In genomic region chr16:21791779-21792178, GRCm38 (mm10) we compare ENCODE assay signal across 21 mouse cellular contexts. TPM values are rescaled to one million over a fixed set of nuclear protein-coding genes. Genes with fewer than 3 reads are reported as not detected.
DNase-seq lines count a peak whose midpoint lies in the region; ATAC-seq lines count a peak whose summit lies in the region.
"Had no signal": no experiment of that assay in that cellular context is flagged by ENCODE, and none has a peak within 500 bp of the region (broad histone marks: within the 10 kb centered on the region; RNA-seq: fewer than 3 reads in every experiment).

No protein-coding gene starts in this region.

- peaks cover 2% of the 10 kb centered on the region for H3K27me3 ChIP-seq in megakaryocyte, embryonic 14.5 days (replicated peaks)
- H3K27me3 ChIP-seq in liver, embryonic 12.5 days (replicated peaks): no peaks in the 10 kb centered on the region
- H3K27me3 ChIP-seq: embryonic facial prominence, embryonic 12.5 days; hindbrain, embryonic 13.5 days; neural tube, embryonic 15.5 days; stomach, embryonic 15.5 days had no signal

- no peaks in the 10 kb centered on the region for H3K9me3 ChIP-seq in megakaryocyte, embryonic 14.5 days
- H3K9me3 ChIP-seq in liver, embryonic 12.5 days (replicated peaks): no peaks in the 10 kb centered on the region
- H3K9me3 ChIP-seq: embryonic facial prominence, embryonic 12.5 days; forebrain, embryonic 10.5 days; hindbrain, embryonic 13.5 days; neural tube, embryonic 15.5 days; stomach, embryonic 15.5 days had no signal

- WGBS in liver, embryonic 12.5 days (ENCODE audit: insufficient replicate concordance): 16% methylated on average over 3 of the region's 3 CpGs

- ATAC-seq in megakaryocyte, adult 5-6 weeks (ENCODE audit: poor library complexity, severe bottlenecking): no peak
- peak; percentile 70 for ATAC-seq in liver, embryonic 12.5 days
- ATAC-seq in neutrophil, adult 5-6 weeks (ENCODE audit: extremely low read depth, insufficient number of reproducible peaks, low FRiP score, poor library complexity, severe bottlenecking): peak; percentile 33; the same call in 1 of the 2 replicates

- H3K27ac ChIP-seq in liver, embryonic 12.5 days: peak overlapping the region; percentile 97
- H3K27ac ChIP-seq: embryonic facial prominence, embryonic 12.5 days; forebrain, embryonic 10.5 days; hindbrain, embryonic 13.5 days; kidney, postnatal 0 days; neural tube, embryonic 15.5 days; stomach, embryonic 15.5 days had no signal

- peaks cover 50% of the 10 kb centered on the region for H3K4me1 ChIP-seq in megakaryocyte, embryonic 14.5 days
- H3K4me1 ChIP-seq in liver, embryonic 12.5 days: peaks cover 69% of the 10 kb centered on the region

- peak; percentile 73 for DNase-seq in c-Kit-positive CD71-positive TER-119-negative erythroid progenitor cells, embryonic 14.5 days (ENCODE audit: low read depth)
- no peak for DNase-seq in frontal cortex, postnatal 14 days (ENCODE audit: low spot score in 2 of 2)
- DNase-seq in urinary bladder, postnatal 36 days (ENCODE audit: low spot score in 2 of 2): no peak
- DNase-seq in layer of hippocampus, postnatal 36 days: no peak
- DNase-seq: cerebellum, adult 2 months; gastrocnemius, postnatal 14 days; heart, postnatal 10 days; lung, postnatal 14 days; right cerebral cortex, adult 18-20 months had no signal

- H3K36me3 ChIP-seq in megakaryocyte, embryonic 14.5 days (replicated peaks; ENCODE audit: low read length): peaks cover 4% of the 10 kb centered on the region
- peaks cover 8% of the 10 kb centered on the region for H3K36me3 ChIP-seq in liver, embryonic 12.5 days
- H3K36me3 ChIP-seq: embryonic facial prominence, embryonic 12.5 days; forebrain, embryonic 10.5 days; hindbrain, embryonic 13.5 days; neural tube, embryonic 15.5 days; stomach, embryonic 15.5 days had no signal

- peak overlapping the region; percentile 52 for H3K9ac ChIP-seq in liver, embryonic 12.5 days
- H3K9ac ChIP-seq: embryonic facial prominence, embryonic 12.5 days; hindbrain, embryonic 13.5 days; neural tube, embryonic 15.5 days; stomach, embryonic 15.5 days had no signal

- peak overlapping the region; percentile 31 for H3K4me3 ChIP-seq in megakaryocyte, embryonic 14.5 days (replicated peaks)
- H3K4me3 ChIP-seq in liver, embryonic 12.5 days: no peak overlapping the region
- H3K4me3 ChIP-seq: embryonic facial prominence, embryonic 12.5 days; forebrain, embryonic 10.5 days; hindbrain, embryonic 13.5 days; myocyte; neural tube, embryonic 15.5 days; stomach, embryonic 15.5 days had no signal

- H3K4me2 ChIP-seq in liver, embryonic 12.5 days: peak overlapping the region; percentile 81
- H3K4me2 ChIP-seq: embryonic facial prominence, embryonic 12.5 days; hindbrain, embryonic 13.5 days; midbrain, embryonic 11.5 days; neural tube, embryonic 15.5 days; stomach, embryonic 15.5 days had no signal

RNA-seq across cellular contexts. Expression of gene Map3k13, which starts 2.4 kb away (rescaled TPM):
- polyA plus RNA-seq in megakaryocyte, embryonic 14.5 days (2012; ENCODE audit: insufficient read depth, low replicate concordance): 0.03 TPM in 1 of 2 replicates, not detected in the other
- total RNA-seq in megakaryocyte, adult 5-6 weeks (2015): 0.04 TPM in 1 of 2 replicates, not detected in the other
- 0.08 TPM in 1 of 2 replicates, not detected in the other for total RNA-seq in megakaryocyte, adult 5-6 weeks (2017)
- 0.35 and 0.41 TPM in 2 replicates for polyA plus RNA-seq in liver, embryonic 12.5 days (2016; fragmentation: Nextera tagmentation; extraction: Ambion mirVana)
- total RNA-seq in neutrophil, adult 5-6 weeks (2017): 0.12 TPM in 2 replicates
- 10 to 100 TPM; 15.3 to 17.3 TPM for total RNA-seq in layer of hippocampus, postnatal 36 days (2021)

RNA-seq across cellular contexts. Expression of gene Ehhadh, which starts 4.2 kb away (rescaled TPM):
- polyA plus RNA-seq in megakaryocyte, embryonic 14.5 days (2012; ENCODE audit: insufficient read depth, low replicate concordance): 0.30 TPM in 1 of 2 replicates, not detected in the other
- 1.3 TPM in 2 replicates for total RNA-seq in megakaryocyte, adult 5-6 weeks (2015)
- total RNA-seq in megakaryocyte, adult 5-6 weeks (2017): 0.81 and 1.6 TPM in 2 replicates
- polyA plus RNA-seq in liver, embryonic 12.5 days (2016; fragmentation: Nextera tagmentation; extraction: Ambion mirVana): 5.0 TPM in 2 replicates
- total RNA-seq in neutrophil, adult 5-6 weeks (2017): 3.9 and 5.1 TPM in 2 replicates
- 1 to 10 TPM; 1.2 to 1.3 TPM for total RNA-seq in layer of hippocampus, postnatal 36 days (2021)

Comparison
In these comparisons a context has a peak if more than half of its experiments do, and no peak if none do; other contexts are left out.
1. RNA of gene Map3k13, which starts 2.4 kb away (total RNA-seq): 15.3 to 17.3 TPM in layer of hippocampus, postnatal 36 days; 0.12 TPM in neutrophil, adult 5-6 weeks and 0.04 to 0.08 TPM in megakaryocyte, adult 5-6 weeks; every median in the first group is over 10 times any median in the second.